Mouse (Mus musculus) kidney, adult 2 months (tissue): ENCODE data around the gene Cpne5. TPM values are rescaled to one million over a fixed set of nuclear protein-coding genes. Genes with fewer than 3 reads are reported as not detected.

Source experiments
- DNase-seq: peaks from one replicate; pipeline ENCODE4 v3.0.0; 2021
- H3K27ac ChIP-seq: fragments of 200-500 bp; 2 replicates; pipeline ENCODE4 v1.5.1; 2012; ENCODE audit warnings: low read depth, low read length, control low read depth, inconsistent platforms; ENCODE audit not compliant: insufficient read depth
- H3K27me3 ChIP-seq: fragments of 200-500 bp; replicated peaks from 2 replicates; pipeline ENCODE4 v1.6.1; 2012; ENCODE audit warnings: mild to moderate bottlenecking, moderate library complexity, low read length, inconsistent platforms; ENCODE audit not compliant: control insufficient read depth, insufficient read depth
- H3K36me3 ChIP-seq: fragments of 200-500 bp; 2 replicates; pipeline ENCODE4 v1.6.1; 2012; ENCODE audit warnings: mild to moderate bottlenecking, moderate library complexity, low read length, inconsistent platforms; ENCODE audit not compliant: control insufficient read depth, insufficient read depth
- H3K4me1 ChIP-seq: fragments of 200-500 bp; 2 replicates; pipeline ENCODE4 v1.6.1; 2011; ENCODE audit warnings: low read length; ENCODE audit not compliant: control insufficient read depth, insufficient read depth
- H3K4me3 ChIP-seq: fragments of 200-500 bp; 2 replicates; pipeline ENCODE4 v1.5.1; 2011; ENCODE audit warnings: mild to moderate bottlenecking, low read depth, low read length, control low read depth; ENCODE audit not compliant: insufficient read depth
- CTCF ChIP-seq: fragments of 200-500 bp; conservative IDR thresholded peaks from 2 replicates; pipeline ENCODE4 v1.5.1; 2011; ENCODE audit warnings: low read depth, mild to moderate bottlenecking, control low read depth, low read length, moderate library complexity, mixed read lengths; ENCODE audit not compliant: insufficient read depth, insufficient read length
- POLR2A ChIP-seq: fragments of 200-500 bp; IDR thresholded peaks from one replicate; pipeline ENCODE4 v1.6.1; 2011; ENCODE audit warnings: low read depth, low read length, control low read depth
- WGBS: fragments of 180-500 bp; shearing (Covaris S2); methylation state at CpG from one replicate; pipeline ENCODE4 v1.1.7; 2018; 5-methylcytosine and 5-hydroxymethylcytosine counted together
- polyA plus RNA-seq: library from polyadenylated mRNA; depleted of rRNA; stranded (reverse); fragments of >200 nt; gene quantifications from 2 replicates; pipeline ENCODE4 v1.2.3, GENCODE M21; 2012

Cpne5 gene
- polyA plus RNA-seq, 1 experiment: 0.78 TPM

- Histone ChIP-seq H3K27ac (no peak overlapping the region), H3K4me1 (no peaks in the 10 kb centered on the region), H3K36me3 (no peaks in the 10 kb centered on the region), H3K27me3 (no peaks in the 10 kb centered on the region), H3K4me3 (no peak overlapping the region)
- no peak for TF ChIP-seq POLR2A
- no peak for TF ChIP-seq CTCF
- 83% methylated on average over 7 of the region's 7 CpGs for WGBS
- no peak for DNase-seq
These were observed 31.9 kb downstream of the Cpne5 start for GRCm38 (mm10) chr17:29206052-29206451.

- Histone ChIP-seq H3K4me1 (no peaks in the 10 kb centered on the region), H3K4me3 (no peak overlapping the region), H3K27me3 (no peaks in the 10 kb centered on the region), H3K36me3 (no peaks in the 10 kb centered on the region), H3K27ac (no peak overlapping the region)
- DNase-seq: no peak
- WGBS: 81% methylated on average over 6 of the region's 6 CpGs
- TF ChIP-seq CTCF (no peak), POLR2A (no peak)
These were observed 35.4 kb downstream of the Cpne5 start for GRCm38 (mm10) chr17:29202604-29203003.

GRCm38 (mm10) chr17:29199821-29200220, 38.1 kb downstream of the Cpne5 start:
- Histone ChIP-seq H3K27me3 (no peaks in the 10 kb centered on the region), H3K36me3 (no peaks in the 10 kb centered on the region), H3K4me3 (no peak overlapping the region), H3K4me1 (no peaks in the 10 kb centered on the region), H3K27ac (no peak overlapping the region)
- TF ChIP-seq POLR2A: no peak
- no peak for TF ChIP-seq CTCF
- no peak for DNase-seq
- 55% methylated on average over 6 of the region's 7 CpGs for WGBS

GRCm38 (mm10) chr17:29199151-29199800, 38.7 kb downstream of the Cpne5 start:
- 41% methylated on average over 9 of the region's 9 CpGs for WGBS
- DNase-seq: no peak
- no peak overlapping the region for H3K27ac ChIP-seq

GRCm38 (mm10) chr17:29195579-29195978, 42.4 kb downstream of the Cpne5 start:
- Histone ChIP-seq H3K4me3 (no peak overlapping the region), H3K36me3 (no peaks in the 10 kb centered on the region), H3K4me1 (no peaks in the 10 kb centered on the region), H3K27me3 (no peaks in the 10 kb centered on the region), H3K27ac (no peak overlapping the region)
- WGBS: 77% methylated on average over 4 of the region's 4 CpGs
- no peak for DNase-seq
- TF ChIP-seq CTCF (no peak), POLR2A (no peak)

More at GRCm38 (mm10) chr17:29199151-29199800, 38.7 kb downstream of the Cpne5 start:
- H3K36me3 ChIP-seq: no peaks in the 10 kb centered on the region
- no peaks in the 10 kb centered on the region for H3K4me1 ChIP-seq
- H3K4me3 ChIP-seq: no peak overlapping the region
- no peak for TF ChIP-seq POLR2A
- TF ChIP-seq CTCF: no peak
- no peaks in the 10 kb centered on the region for H3K27me3 ChIP-seq

- Histone ChIP-seq H3K4me1 (no peaks in the 10 kb centered on the region), H3K27me3 (no peaks in the 10 kb centered on the region), H3K36me3 (no peaks in the 10 kb centered on the region), H3K27ac (no peak overlapping the region), H3K4me3 (no peak overlapping the region)
- no peak for DNase-seq
- 13% methylated on average over 12 of the region's 12 CpGs for WGBS
- TF ChIP-seq CTCF (no peak), POLR2A (no peak)
These were observed 49.0 kb downstream of the Cpne5 start for GRCm38 (mm10) chr17:29188989-29189388.

GRCm38 (mm10) chr17:29186989-29187859, 50.7 kb downstream of the Cpne5 start:
- H3K4me1 ChIP-seq: no peaks in the 10 kb centered on the region
- no peak for DNase-seq
- TF ChIP-seq POLR2A (no peak), CTCF (no peak)
- WGBS: 57% methylated on average over 10 of the region's 10 CpGs
- no peak overlapping the region for H3K4me3 ChIP-seq
- no peaks in the 10 kb centered on the region for H3K36me3 ChIP-seq
- no peaks in the 10 kb centered on the region for H3K27me3 ChIP-seq
- H3K27ac ChIP-seq: no peak overlapping the region
